Mouse (Mus musculus) cortical plate, adult 2 months (tissue): ENCODE data around the gene Pbld2.

ENCODE experiments used
- CTCF ChIP-seq: fragments of 200-500 bp; IDR thresholded peaks from 2 replicates; pipeline ENCODE4 v1.5.1; 2011; ENCODE audit warnings: mild to moderate bottlenecking, control low read depth, low read length; ENCODE audit not compliant: insufficient read depth; ENCODE audit errors: extremely low read depth
- POLR2A ChIP-seq: fragments of 200-500 bp; IDR thresholded peaks from 2 replicates; pipeline ENCODE4 v1.6.1; 2011; ENCODE audit warnings: mild to moderate bottlenecking, low read length, control low read depth; ENCODE audit not compliant: insufficient read depth; ENCODE audit errors: extremely low read depth

GRCm38 (mm10) chr10:63023121-63023748 is 880 bp upstream of the Pbld2 start:
- no peak for TF ChIP-seq POLR2A
- TF ChIP-seq CTCF: no peak
